Mouse (Mus musculus) Patski (cell line): Measurements from ENCODE around the gene Hsd3b5. TPM values are rescaled to one million over a fixed set of nuclear protein-coding genes. Genes with fewer than 3 reads are reported as not detected.
A peak's percentile ranks its signal among the peaks of the same experiment; 100 is the strongest.
"Not testable (repeated sequence)": the region's sequence is repeated elsewhere in the genome, so short reads cannot be mapped to it uniquely, and the experiment has no call there.

ENCODE experiments used
- ATAC-seq: fragments of 100-300 bp; one replicate; pipeline ENCODE4 v1.8.0; 2021
- CTCF ChIA-PET: fragments of 350-600 bp; sonication (Branson Sonifier 250); formaldehyde crosslinking; loops from one replicate; lab custom pipeline; 2022; ENCODE audit warnings: inconsistent platforms; lab: Charles Lee
- POLR2A ChIA-PET: fragments of 350-600 bp; sonication (Branson Sonifier 250); formaldehyde crosslinking; loops from one replicate; lab custom pipeline; 2022; ENCODE audit warnings: antibody characterized with exemption, inconsistent platforms; lab: Charles Lee
- DNase-seq: peaks from one replicate; pipeline ENCODE4 v3.0.0-alpha.2; 2011; ENCODE audit warnings: low read depth, low spot score
- H3K27me3 ChIP-seq: fragments of 371-371 bp; one replicate; pipeline ENCODE4 v1.5.1; 2021
- CTCF ChIP-seq: fragments of 100-300 bp; IDR thresholded peaks from one replicate; pipeline ENCODE4 v1.5.1; 2021
- in situ Hi-C: fragments of 300-500 bp; cut with MboI; formaldehyde crosslinking; loops from 3 replicates; pipeline ENCODE4 v1.11.1; 2018; ENCODE audit warnings: low pct_unique_long_range_greater_than_20kb, mixed read lengths
- polyA plus RNA-seq: library from polyadenylated mRNA; unstranded; gene quantifications from one replicate; pipeline ENCODE4 v1.2.3, GENCODE M21; 2021

The Hsd3b5 gene
- polyA plus RNA-seq, result not detected

DNA sequence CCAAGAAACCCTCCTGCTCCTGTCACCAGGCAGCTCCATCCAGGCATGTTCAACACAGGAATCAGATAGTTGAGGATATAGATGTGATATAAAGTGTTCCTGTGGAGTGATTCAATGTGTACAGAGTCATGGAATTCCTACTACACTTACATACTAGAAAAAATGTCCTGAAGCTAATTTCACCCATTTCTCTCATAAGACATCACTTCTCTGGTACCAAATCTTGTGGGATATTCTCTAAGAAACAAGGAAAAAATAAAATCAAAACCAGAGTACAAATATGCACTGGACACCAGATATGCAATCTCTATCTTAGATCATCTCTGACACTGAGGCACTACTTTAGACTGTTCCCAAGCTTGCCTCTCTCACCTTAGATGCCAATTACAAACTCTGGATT lies at the start of gene Hsd3b5:
Gene Hsd3b5 (minus strand): TSS at position 101 of the 400 bp plus-strand sequence.
- no peak for ATAC-seq
- DNase-seq, result no peak
- TF ChIP-seq CTCF, result no peak
- in situ Hi-C loops, result no loop called here
- H3K27me3 ChIP-seq, result peaks cover 12% of the 10 kb centered on the region
- ChIA-PET CTCF (no interaction called here), POLR2A (no interaction called here)

DNA sequence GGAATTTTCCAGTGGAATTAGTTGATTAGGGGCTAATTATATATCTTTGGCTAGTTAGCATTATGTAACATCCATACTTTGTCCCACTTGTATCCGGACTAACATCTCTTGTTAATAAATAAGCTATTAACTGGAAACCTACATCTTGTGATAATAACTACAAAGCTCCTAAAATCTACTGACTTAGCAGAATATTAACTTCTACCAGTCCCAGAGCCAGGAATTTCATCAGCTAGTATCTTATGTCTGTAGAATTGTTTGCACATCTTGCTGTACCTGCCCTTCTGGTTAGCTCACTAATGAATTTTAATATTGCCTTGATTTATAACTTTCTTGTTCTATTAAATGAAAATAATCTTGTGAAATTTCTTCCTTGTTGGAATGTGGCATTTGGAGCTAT lies 5.1 kb upstream of the Hsd3b5 start:
- TF ChIP-seq CTCF, result no peak
- POLR2A ChIA-PET, result no interaction called here
- peaks cover 11% of the 10 kb centered on the region for H3K27me3 ChIP-seq
- CTCF ChIA-PET, result interaction anchor here (0.9 kb wide), 1 partner anchor 11 kb away, joined by 3 read pairs; no protein-coding TSS in a partner anchor
- in situ Hi-C loops, result no loop called here
- ATAC-seq (no peak), DNase-seq (no peak)

DNA sequence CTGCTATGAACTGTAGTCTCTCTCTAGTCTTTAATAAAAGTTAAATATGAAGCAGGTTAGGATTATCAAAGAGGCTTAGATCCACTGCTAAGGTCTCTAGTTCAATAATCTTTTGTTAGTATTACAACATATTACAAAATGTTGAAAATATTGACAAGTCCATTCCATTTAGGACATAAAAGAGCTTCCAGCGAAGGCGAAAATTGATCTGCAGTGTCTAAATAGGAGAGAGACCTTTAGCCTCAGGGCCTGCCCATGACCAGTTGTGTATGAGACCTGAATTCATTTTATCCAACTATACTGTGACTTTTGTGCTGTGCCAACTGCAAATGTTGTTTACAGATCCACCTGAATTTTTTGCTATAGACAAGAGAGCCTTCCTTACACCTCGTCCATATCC lies 419 bp downstream of the Hsd3b5 start:
- ATAC-seq (no peak), DNase-seq (no peak)
- CTCF ChIA-PET, result no interaction called here
- POLR2A ChIA-PET, result no interaction called here
- peaks cover 11% of the 10 kb centered on the region for H3K27me3 ChIP-seq
- no peak for TF ChIP-seq CTCF
- in situ Hi-C loops, result loop anchor here (10.0 kb wide), 1 partner anchor 275 kb away; no protein-coding TSS in a partner anchor

DNA sequence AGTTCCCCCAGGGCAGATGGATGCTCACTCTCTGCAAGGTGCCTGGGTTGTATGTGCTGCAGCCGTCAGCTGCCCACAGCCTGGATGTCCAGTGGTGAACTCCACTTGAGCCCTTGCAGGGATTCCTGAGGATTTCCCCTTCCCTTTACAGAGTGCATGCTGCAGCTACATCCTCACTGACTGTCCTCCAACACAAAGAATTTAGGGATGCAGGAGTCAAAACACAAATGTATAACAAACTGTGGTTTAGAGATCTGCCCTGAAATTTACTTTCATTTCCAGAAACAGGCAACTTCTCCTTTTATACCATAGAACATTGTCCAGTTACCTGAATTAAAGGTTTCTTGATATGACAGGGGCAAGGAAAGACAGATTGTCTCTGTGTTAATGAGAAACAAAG lies 13.3 kb downstream of the Hsd3b5 start:
- ATAC-seq, POLR2A ChIA-PET, H3K27me3 ChIP-seq, DNase-seq, in situ Hi-C loops: not testable (repeated sequence)
- CTCF ChIA-PET, result interaction anchor here (1.1 kb wide), 1 partner anchor 390 kb away, joined by 4 read pairs; no protein-coding TSS in a partner anchor

DNA sequence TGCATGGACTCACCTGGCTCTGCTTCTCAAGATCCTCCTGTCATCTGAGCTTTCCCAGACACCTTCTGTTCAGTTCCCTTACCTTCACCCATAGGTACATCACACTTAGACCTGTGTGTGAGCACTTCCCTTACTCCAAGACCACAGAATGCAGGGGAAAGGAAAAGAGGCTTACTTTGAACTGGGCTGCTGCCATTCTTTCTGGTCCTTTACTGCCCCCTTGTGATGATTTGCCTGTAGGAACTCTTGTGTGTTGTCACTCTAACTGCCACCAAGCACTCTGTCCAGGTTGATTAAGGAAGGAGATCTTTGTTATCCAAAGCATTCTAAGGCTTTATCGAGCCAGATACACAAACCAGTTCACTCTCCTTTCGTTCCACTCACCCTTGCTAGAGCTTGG lies 13.8 kb downstream of the Hsd3b5 start:
- POLR2A ChIA-PET, ATAC-seq, H3K27me3 ChIP-seq, DNase-seq, CTCF ChIA-PET, in situ Hi-C loops: not testable (repeated sequence)
- TF ChIP-seq CTCF, result peak; percentile 35

DNA sequence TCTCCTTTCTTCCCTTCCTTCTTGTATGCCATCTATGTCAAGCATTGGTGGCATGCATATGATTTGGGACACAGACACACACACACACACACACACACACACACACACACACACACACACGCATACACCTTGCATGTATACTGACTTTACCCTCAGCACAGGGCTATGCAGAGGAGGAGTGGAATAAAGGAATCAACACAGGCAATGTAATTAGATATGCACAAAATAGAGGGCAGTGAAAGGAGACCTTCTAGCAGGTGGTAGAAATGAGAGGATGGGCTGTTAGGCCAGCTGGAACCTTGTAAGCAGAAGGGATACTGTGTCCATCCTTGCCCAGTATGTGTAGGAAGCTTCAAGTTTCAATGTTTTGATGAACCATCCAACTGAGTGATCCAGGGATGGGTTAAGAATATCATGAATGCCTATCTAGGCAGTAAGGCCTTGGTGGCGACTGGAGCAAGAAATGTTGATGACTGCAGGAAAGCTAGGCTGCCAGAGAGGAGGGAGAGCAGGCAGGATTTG lies 15.6 kb downstream of the Hsd3b5 start:
- in situ Hi-C loops, ATAC-seq, DNase-seq, H3K27me3 ChIP-seq, CTCF ChIA-PET, POLR2A ChIA-PET: not testable (repeated sequence)

DNA sequence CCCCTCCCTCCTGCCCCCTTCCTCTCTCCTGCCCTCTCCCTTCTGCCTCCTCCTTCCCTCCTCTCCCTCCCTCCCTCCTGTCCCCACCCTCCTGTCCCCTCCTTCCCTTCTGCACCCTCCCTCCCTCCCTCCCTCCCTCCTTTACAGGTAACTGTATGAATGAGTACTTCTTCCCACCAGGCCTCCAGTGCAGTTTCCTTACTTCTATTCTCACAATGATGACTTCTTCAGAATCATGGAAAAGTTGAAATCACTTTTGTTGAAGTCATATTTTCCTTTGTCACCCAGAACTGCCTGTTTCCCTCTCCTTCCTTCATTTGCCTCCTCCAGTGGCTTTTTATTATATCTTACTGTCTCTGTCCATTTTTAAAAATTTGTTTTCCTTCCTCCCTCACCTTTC lies 16.1 kb downstream of the Hsd3b5 start:
- no peak for ATAC-seq

DNA sequence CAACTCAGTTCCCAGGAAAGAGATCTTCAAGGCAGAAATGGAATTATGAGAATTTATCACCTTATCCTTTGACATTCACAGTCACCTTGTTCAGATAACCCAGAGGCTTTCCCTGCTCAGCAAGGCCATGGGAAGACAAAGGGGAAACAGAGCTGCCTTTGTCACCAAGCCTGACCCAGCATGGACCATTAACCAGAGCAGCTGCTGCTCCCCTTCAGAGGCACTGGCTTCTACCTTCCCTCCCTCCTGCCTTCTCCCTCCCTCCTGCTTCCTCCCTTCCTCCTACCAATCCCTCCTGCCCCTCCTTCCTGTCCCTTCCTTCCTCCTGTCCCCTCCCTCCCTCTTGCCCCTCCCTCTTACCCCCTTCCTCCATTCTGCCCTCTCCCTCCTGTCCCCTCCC lies 16.5 kb downstream of the Hsd3b5 start:
- H3K27me3 ChIP-seq, DNase-seq, in situ Hi-C loops, CTCF ChIA-PET, ATAC-seq, POLR2A ChIA-PET: not testable (repeated sequence)

More for the DNA sequence above, 16.1 kb downstream of the Hsd3b5 start:
- DNase-seq, result no peak
- TF ChIP-seq CTCF, result no peak
- ChIA-PET POLR2A (no interaction called here), CTCF (no interaction called here)
- in situ Hi-C loops, result no loop called here
- H3K27me3 ChIP-seq, result no peaks in the 10 kb centered on the region

DNA sequence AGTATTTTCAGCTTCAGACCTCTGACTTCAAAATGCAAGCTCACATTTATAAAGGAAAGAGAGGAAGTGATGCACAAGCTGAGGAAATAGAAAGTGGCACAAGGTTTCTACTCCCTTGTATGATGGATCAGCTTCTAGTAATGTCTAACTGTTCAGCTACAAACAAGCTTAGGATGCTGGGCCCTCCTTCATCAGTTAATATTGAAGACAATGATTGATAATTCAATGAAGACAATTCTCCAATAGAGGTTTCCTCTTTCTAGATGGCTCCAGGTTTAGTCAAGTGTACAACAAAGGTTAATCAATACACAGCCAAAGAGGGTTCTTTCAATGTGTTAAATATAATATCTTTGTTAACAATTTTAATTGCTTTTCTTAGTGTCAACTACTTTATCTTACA lies 41.3 kb downstream of the Hsd3b5 start, which contains the start of gene Gm10681:
Gene Gm10681 (minus strand): TSS at position 101 of the 400 bp plus-strand sequence.
- H3K27me3 ChIP-seq, result peaks cover 19% of the 10 kb centered on the region
- ChIA-PET POLR2A (no interaction called here), CTCF (no interaction called here)
- TF ChIP-seq CTCF, result no peak
- DNase-seq, result no peak
- ATAC-seq, result no peak
- in situ Hi-C loops, result no loop called here

DNA sequence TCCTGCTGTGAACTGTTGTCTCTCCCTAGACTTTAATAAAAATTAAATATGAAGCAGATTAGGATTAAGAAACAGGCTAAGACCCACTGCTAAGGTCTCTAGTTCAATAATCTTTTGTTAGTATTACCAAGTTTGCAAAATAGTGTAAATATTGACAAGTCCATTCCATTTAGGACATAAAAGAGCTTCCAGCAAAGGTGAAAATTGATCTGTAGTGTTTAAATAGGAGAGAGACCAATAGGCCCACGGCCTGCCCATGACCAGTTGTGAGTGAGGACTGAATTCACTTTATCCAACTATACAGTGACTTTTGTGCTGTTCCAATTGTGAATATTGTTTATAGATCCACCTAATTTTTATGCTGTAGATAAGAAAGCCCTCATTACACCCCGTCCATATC lies 42.3 kb downstream of the Hsd3b5 start:
- CTCF ChIA-PET, result no interaction called here
- in situ Hi-C loops, result no loop called here
- POLR2A ChIA-PET, result no interaction called here
- H3K27me3 ChIP-seq, result peaks cover 15% of the 10 kb centered on the region
- DNase-seq (no peak), ATAC-seq (no peak)
- TF ChIP-seq CTCF, result no peak

DNA sequence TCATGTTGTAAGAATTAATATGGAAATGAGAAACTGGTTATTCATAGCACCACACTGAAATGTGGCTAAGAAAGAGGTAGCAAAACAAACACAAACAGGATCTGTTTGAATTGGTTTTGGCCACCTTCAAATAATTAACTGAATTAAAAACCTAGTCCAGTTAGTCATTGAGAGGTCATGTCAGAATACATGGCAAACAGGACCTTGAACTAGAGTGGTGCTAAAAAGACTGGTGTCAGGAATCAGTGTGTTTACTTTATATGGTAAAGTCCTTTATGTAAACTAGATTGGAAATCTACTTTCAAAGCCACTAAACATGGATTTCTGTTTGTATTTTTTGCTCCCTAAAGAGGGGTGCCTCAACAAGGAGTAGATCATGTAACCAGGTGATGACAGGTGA lies 47.4 kb downstream of the Hsd3b5 start:
- in situ Hi-C loops, POLR2A ChIA-PET, ATAC-seq: not testable (repeated sequence)

DNA sequence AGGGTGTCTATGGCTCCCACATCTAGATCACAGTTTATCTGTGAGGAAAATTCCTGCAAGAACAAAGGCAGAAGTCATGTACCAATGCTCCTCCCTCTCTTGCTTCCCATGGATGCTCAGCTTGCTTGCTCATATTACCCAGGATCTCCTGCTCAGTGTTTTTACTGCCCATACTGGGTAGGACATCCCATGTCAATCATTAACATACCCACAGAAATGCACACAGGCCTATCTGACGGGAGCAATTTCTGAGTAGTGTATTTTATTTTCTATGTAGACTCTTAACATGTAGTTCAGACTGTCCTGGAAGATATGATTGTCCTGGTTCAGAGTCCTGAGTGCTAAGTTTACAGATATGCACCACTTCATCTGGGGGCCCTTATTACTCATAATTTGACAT lies 47.9 kb downstream of the Hsd3b5 start:
- CTCF ChIA-PET, DNase-seq, POLR2A ChIA-PET, H3K27me3 ChIP-seq, in situ Hi-C loops, ATAC-seq: not testable (repeated sequence)

More for the DNA sequence above, 47.4 kb downstream of the Hsd3b5 start:
- DNase-seq, CTCF ChIA-PET, H3K27me3 ChIP-seq: not testable (repeated sequence)

DNA sequence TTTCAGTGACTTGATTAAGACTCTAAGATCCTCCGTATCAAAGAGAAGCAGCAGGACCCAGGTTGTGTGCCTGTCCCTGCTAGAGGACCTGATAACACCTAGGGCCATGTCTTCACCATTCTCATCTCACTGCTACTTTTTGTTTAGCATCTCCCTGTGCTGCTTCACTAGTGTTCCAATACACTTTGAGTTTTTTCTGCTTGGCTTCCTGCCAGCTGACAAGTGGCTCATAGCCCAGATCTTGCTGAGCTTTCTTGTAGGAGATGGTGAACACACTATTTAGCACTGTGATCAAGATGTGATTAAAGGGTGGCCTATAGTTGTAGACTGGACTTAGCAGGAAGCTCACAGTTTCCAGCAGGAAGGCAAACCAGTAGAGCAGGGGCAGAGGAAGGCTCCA lies 49.0 kb downstream of the Hsd3b5 start:
- POLR2A ChIA-PET, CTCF ChIA-PET, in situ Hi-C loops, DNase-seq, H3K27me3 ChIP-seq, ATAC-seq: not testable (repeated sequence)
